Mouse (Mus musculus) urinary bladder, postnatal 36 days (tissue): ENCODE measurements around the gene Trim3.

ENCODE experiments used
- DNase-seq, 2 experiments: peaks; one replicate each; pipeline ENCODE4 v3.0.0; 2022; ENCODE audit warnings: low spot score in 2 of 2, mixed read lengths in 1 of 2

Trim3 gene

GRCm38 (mm10) chr7:105611767-105612166, 21.6 kb downstream of the Trim3 start:
- no peak for DNase-seq

- no peak for DNase-seq
These were observed 24.9 kb downstream of the Trim3 start for GRCm38 (mm10) chr7:105608467-105608866.

- peak; percentile 32 to 70 for DNase-seq
These were observed 30.3 kb downstream of the Trim3 start for GRCm38 (mm10) chr7:105602860-105603623.

GRCm38 (mm10) chr7:105590097-105590496, 43.3 kb downstream of the Trim3 start:
- no peak for DNase-seq

GRCm38 (mm10) chr7:105588325-105588912, 45.0 kb downstream of the Trim3 start:
- DNase-seq = no peak

GRCm38 (mm10) chr7:105581959-105582358, 51.4 kb downstream of the Trim3 start:
- no peak for DNase-seq

GRCm38 (mm10) chr7:105581094-105581703, 52.2 kb downstream of the Trim3 start, which contains the start of gene Apbb1:
Gene Apbb1, minus strand, starts transcription at chr7:105581653.
- DNase-seq = peak; percentile 59 to 61

- peak in 1 of 2 experiments; percentile 12 for DNase-seq
These were observed 52.7 kb downstream of the Trim3 start for GRCm38 (mm10) chr7:105580627-105581089.

GRCm38 (mm10) chr7:105578481-105578880, 54.9 kb downstream of the Trim3 start:
- DNase-seq = no peak

- no peak for DNase-seq
These were observed 55.9 kb downstream of the Trim3 start for GRCm38 (mm10) chr7:105577377-105577871.

GRCm38 (mm10) chr7:105576166-105576748, 57.1 kb downstream of the Trim3 start:
- DNase-seq = no peak

- no peak for DNase-seq
These were observed 58.8 kb downstream of the Trim3 start for GRCm38 (mm10) chr7:105574537-105574936.

- no peak for DNase-seq
These were observed 60.4 kb downstream of the Trim3 start for GRCm38 (mm10) chr7:105572949-105573348.

GRCm38 (mm10) chr7:105570756-105571155, 62.6 kb downstream of the Trim3 start:
- DNase-seq = no peak

- no peak for DNase-seq
These were observed 63.6 kb downstream of the Trim3 start for GRCm38 (mm10) chr7:105569512-105570496.

- DNase-seq = no peak
These were observed 64.3 kb downstream of the Trim3 start for GRCm38 (mm10) chr7:105568988-105569471.

- DNase-seq = no peak
These were observed 64.8 kb downstream of the Trim3 start for GRCm38 (mm10) chr7:105568583-105568982.

GRCm38 (mm10) chr7:105565071-105565836, 68.1 kb downstream of the Trim3 start:
- no peak for DNase-seq

GRCm38 (mm10) chr7:105563367-105563766, 70.0 kb downstream of the Trim3 start:
- no peak for DNase-seq

GRCm38 (mm10) chr7:105562317-105562716, 71.1 kb downstream of the Trim3 start:
- DNase-seq = no peak
